ENCODE assay signal across 9 mouse cellular contexts in the genomic region with DNA sequence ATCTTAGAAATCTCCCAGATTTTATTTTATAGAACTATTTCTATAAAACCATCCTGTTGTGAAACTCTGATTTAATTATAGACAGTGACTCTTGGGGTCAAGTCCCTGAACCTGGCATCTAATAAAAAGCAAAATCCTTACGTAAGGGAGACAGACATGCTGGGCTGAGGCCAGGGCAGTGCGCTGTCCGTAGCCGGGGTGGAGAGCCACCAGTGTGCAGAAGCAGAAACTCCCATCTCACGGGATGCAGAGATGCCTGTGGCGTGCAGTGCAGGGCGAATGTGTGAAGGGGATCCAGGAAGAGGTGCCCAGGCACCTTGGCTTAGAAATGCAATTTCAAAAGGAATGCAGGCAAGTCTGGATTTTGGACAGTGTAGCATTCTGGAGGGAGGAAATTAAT.
DNase-seq lines count a peak whose midpoint lies in the region; ATAC-seq and TF ChIP-seq lines count a peak whose summit lies in the region.
"Had no signal": no experiment of that assay in that cellular context is flagged by ENCODE, and none has a peak within 500 bp of the region (broad histone marks: within the 10 kb centered on the region; RNA-seq: fewer than 3 reads in every experiment).

No protein-coding gene starts in this region.

- no peak overlapping the region for H3K9ac ChIP-seq in limb, embryonic 14.5 days (ENCODE audit: low read depth, low read length, severe bottlenecking)

- WGBS in limb, embryonic 14.5 days = 51% methylated on average over 7 of the region's 7 CpGs

- no peaks in the 10 kb centered on the region for H3K27me3 ChIP-seq in limb, embryonic 14.5 days (ENCODE audit: control insufficient read depth, insufficient read depth, low read length)

- H3K36me3 ChIP-seq in limb, embryonic 14.5 days (ENCODE audit: control insufficient read depth, insufficient read depth, low read length) = peaks cover 39% of the 10 kb centered on the region

- intact Hi-C loops in left cerebral cortex, postnatal 14 days (cut with DNase I) = no loop called here

- ATAC-seq in limb, embryonic 14.5 days (ENCODE audit: low FRiP score, low read depth) = no peak

- H3K4me3 ChIP-seq in limb, embryonic 14.5 days (replicated peaks; ENCODE audit: low read length) = no peak overlapping the region

- no peaks in the 10 kb centered on the region for H3K9me3 ChIP-seq in limb, embryonic 14.5 days (ENCODE audit: control insufficient read depth, low read length)

- peak overlapping the region; percentile 48; the same call in 1 of the 2 replicates for H3K27ac ChIP-seq in limb, embryonic 14.5 days (replicated peaks; ENCODE audit: low read depth, low read length)

- peak; percentile 16 for DNase-seq in kidney, adult 9 months
- DNase-seq in kidney, postnatal 14 days = no peak
- DNase-seq in adrenal gland, adult 18-20 months (ENCODE audit: low spot score in 2 of 2) = peak; percentile 40 to 41
- DNase-seq in cerebellum, adult 18-20 months = peak; percentile 57 to 62
- DNase-seq in limb, embryonic 14.5 days (ENCODE audit: low spot score) = no peak
- no peak for DNase-seq in left cerebral cortex, adult 9 months (ENCODE audit: low spot score in 2 of 2)
- no peak for DNase-seq in left cerebral cortex, postnatal 14 days (ENCODE audit: low spot score in 2 of 2)
- no peak for DNase-seq in ovary, postnatal 10 days (ENCODE audit: low spot score)
- DNase-seq: right cerebral cortex, postnatal 4 days had no signal

- no peak for TF ChIP-seq POLR2A in limb, embryonic 14.5 days (IDR thresholded peaks at IDR 0.05; ENCODE audit: borderline replicate concordance, extremely low read depth, insufficient read depth, insufficient read length)

- H3K4me1 ChIP-seq in limb, embryonic 14.5 days (ENCODE audit: control insufficient read depth, insufficient read depth, low read length) = peaks cover 14% of the 10 kb centered on the region

- no peak overlapping the region for H3K4me2 ChIP-seq in limb, embryonic 14.5 days (replicated peaks; ENCODE audit: low read depth, low read length, severe bottlenecking)

Comparison
In these comparisons a context has a peak if more than half of its experiments do, and no peak if none do; other contexts are left out.
1. DNase-seq: peak in kidney, adult 9 months (single experiment), adrenal gland, adult 18-20 months (2 of 2) and cerebellum, adult 18-20 months (2 of 2); none in kidney, postnatal 14 days (single experiment), limb, embryonic 14.5 days (single experiment), left cerebral cortex, adult 9 months (0 of 2), left cerebral cortex, postnatal 14 days (0 of 2) and ovary, postnatal 10 days (single experiment).